8 mouse cellular contexts compared by ENCODE assay signal in the genomic region with DNA sequence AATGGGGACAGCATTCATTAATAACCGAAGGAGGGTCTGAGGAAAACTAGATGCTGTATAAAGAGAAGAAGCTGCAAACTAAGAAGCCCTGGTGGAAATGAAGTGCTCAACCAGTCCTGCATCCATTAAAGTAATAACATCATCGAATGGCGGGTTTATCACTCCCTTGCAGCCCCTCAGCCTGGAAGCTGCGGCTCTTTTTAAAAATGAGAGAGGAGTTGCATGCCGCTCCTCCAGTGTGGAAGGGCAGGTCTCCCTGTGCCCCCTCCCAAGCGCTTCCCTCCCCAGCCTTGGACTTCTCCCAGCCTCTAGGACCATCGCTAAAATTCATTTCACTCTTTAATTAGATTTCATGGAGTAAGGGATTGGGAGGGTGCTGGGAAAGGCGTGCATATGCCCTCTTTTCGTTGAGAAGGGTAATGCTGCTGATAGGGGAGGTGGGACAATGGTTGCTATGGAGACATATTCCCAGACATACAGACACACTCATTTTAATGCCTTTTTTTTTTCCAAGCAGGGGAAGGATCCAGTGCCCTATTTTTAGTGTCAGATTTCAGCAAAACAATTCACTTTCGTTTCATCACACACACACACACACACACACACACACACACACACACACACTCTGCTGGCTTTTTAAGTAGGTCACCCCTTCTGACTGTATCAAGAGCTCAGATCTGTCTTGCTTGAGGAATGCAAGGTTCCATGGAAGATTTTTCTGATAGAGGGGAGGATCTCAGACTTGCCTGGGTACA. TPM values are rescaled to one million over a fixed set of nuclear protein-coding genes. Genes with fewer than 3 reads are reported as not detected.
DNase-seq lines count a peak whose midpoint lies in the region; ATAC-seq lines count a peak whose summit lies in the region.

No protein-coding gene starts in this region.

- no peaks in the 10 kb centered on the region for H3K9me3 ChIP-seq in heart, embryonic 13.5 days
- no peaks in the 10 kb centered on the region for H3K9me3 ChIP-seq in forebrain, embryonic 14.5 days (replicated peaks; ENCODE audit: control insufficient read depth, low read length)
- H3K9me3 ChIP-seq in neural tube, embryonic 14.5 days (ENCODE audit: control insufficient read depth, low read length), result no peaks in the 10 kb centered on the region

- intact Hi-C loops in heart, postnatal 10 days (cut with DNase I), result no loop called here

- no peak for ATAC-seq in heart, embryonic 13.5 days (ENCODE audit: extremely low read depth, insufficient number of reproducible peaks, low FRiP score, low TSS enrichment)
- ATAC-seq in forebrain, embryonic 14.5 days, result peak; percentile 89
- ATAC-seq in neural tube, embryonic 14.5 days (ENCODE audit: low read depth), result peak; percentile 88

- 46% methylated on average over 10 of the region's 10 CpGs for WGBS in heart, embryonic 13.5 days
- 29% methylated on average over 10 of the region's 10 CpGs for WGBS in forebrain, embryonic 14.5 days
- WGBS in neural tube, embryonic 14.5 days, result 20% methylated on average over 10 of the region's 10 CpGs

- H3K4me2 ChIP-seq in heart, embryonic 13.5 days, result peak overlapping the region; percentile 32
- peak overlapping the region; percentile 29; the same call in 1 of the 2 replicates for H3K4me2 ChIP-seq in forebrain, embryonic 14.5 days (ENCODE audit: low read length)
- peak overlapping the region; percentile 43 for H3K4me2 ChIP-seq in neural tube, embryonic 14.5 days (ENCODE audit: low read depth, low read length)

- no peaks in the 10 kb centered on the region for H3K27me3 ChIP-seq in heart, embryonic 13.5 days (replicated peaks)
- H3K27me3 ChIP-seq in forebrain, embryonic 14.5 days (replicated peaks; ENCODE audit: control insufficient read depth, insufficient read depth, low read length), result no peaks in the 10 kb centered on the region
- no peaks in the 10 kb centered on the region for H3K27me3 ChIP-seq in neural tube, embryonic 14.5 days (ENCODE audit: control insufficient read depth, insufficient read depth, low read length)

- no peaks in the 10 kb centered on the region for H3K36me3 ChIP-seq in heart, embryonic 13.5 days
- no peaks in the 10 kb centered on the region for H3K36me3 ChIP-seq in forebrain, embryonic 14.5 days (ENCODE audit: control insufficient read depth, insufficient read depth, low read length)
- H3K36me3 ChIP-seq in neural tube, embryonic 14.5 days (ENCODE audit: control insufficient read depth, insufficient read depth, low read length), result no peaks in the 10 kb centered on the region

- peaks cover 8% of the 10 kb centered on the region for H3K4me1 ChIP-seq in heart, embryonic 13.5 days
- peaks cover 4% of the 10 kb centered on the region; the same call in 1 of the 2 replicates for H3K4me1 ChIP-seq in forebrain, embryonic 14.5 days (ENCODE audit: control insufficient read depth, insufficient read depth, low read length)
- peaks cover 12% of the 10 kb centered on the region; the same call in 1 of the 2 replicates for H3K4me1 ChIP-seq in neural tube, embryonic 14.5 days (ENCODE audit: control insufficient read depth, insufficient read depth, low read length)

- H3K4me3 ChIP-seq in heart, embryonic 13.5 days, result no peak overlapping the region
- no peak overlapping the region for H3K4me3 ChIP-seq in forebrain, embryonic 14.5 days (ENCODE audit: low read depth, low read length)
- H3K4me3 ChIP-seq in neural tube, embryonic 14.5 days (ENCODE audit: low read depth, low read length), result no peak overlapping the region

- no peak overlapping the region for H3K27ac ChIP-seq in heart, embryonic 13.5 days (replicated peaks)
- H3K27ac ChIP-seq in forebrain, embryonic 14.5 days (ENCODE audit: low read depth, low read length), result peak overlapping the region; percentile 49
- H3K27ac ChIP-seq in neural tube, embryonic 14.5 days (ENCODE audit: low read depth, low read length), result peak overlapping the region; percentile 82

- no peak overlapping the region for H3K9ac ChIP-seq in heart, embryonic 13.5 days
- H3K9ac ChIP-seq in forebrain, embryonic 14.5 days (ENCODE audit: low read length), result peak overlapping the region; percentile 6; the same call in 1 of the 2 replicates
- 0 out of 2 replicates have a peak overlapping the region, but pooled peaks have one; percentile 32 for H3K9ac ChIP-seq in neural tube, embryonic 14.5 days (replicated peaks; ENCODE audit: low read depth, low read length)

- no peak for DNase-seq in heart, postnatal 10 days
- peak; percentile 68 for DNase-seq in adrenal gland, adult 2 months
- DNase-seq in forebrain, embryonic 14.5 days (ENCODE audit: low spot score), result peak; percentile 81
- peak; percentile 64 for DNase-seq in left cerebral cortex, adult 11 months (ENCODE audit: low spot score)
- DNase-seq in natural killer cell, adult 2 months (ENCODE audit: low spot score in 2 of 2), result no peak
- no peak for DNase-seq in spleen, adult 18-20 months

RNA-seq across cellular contexts. Expression of gene Ptgfrn, which starts 35.4 kb away (rescaled TPM):
- 5.1 and 6.8 TPM in 2 replicates for polyA plus RNA-seq in heart, embryonic 13.5 days (2015; fragmentation: Nextera tagmentation; extraction: Ambion mirVana)
- total RNA-seq in heart, postnatal 10 days (2021), result 10 to 100 TPM; 71.5 to 74.7 TPM
- 10 to 100 TPM; 29.1 to 48.4 TPM for total RNA-seq in adrenal gland, adult 2 months (2021)
- polyA plus RNA-seq in adrenal gland, adult 2 months (2012; rRNA removed), result 13.5 and 16.5 TPM in 2 replicates
- polyA plus RNA-seq in forebrain, embryonic 14.5 days (2014; fragmentation: Nextera tagmentation; extraction: Ambion mirVana), result 3.4 and 4.5 TPM in 2 replicates
- 4.4 and 4.7 TPM in 2 replicates for polyA plus RNA-seq in neural tube, embryonic 14.5 days (2014; fragmentation: Nextera tagmentation; extraction: Ambion mirVana)

Comparison
In these comparisons a context has a peak if more than half of its experiments do, and no peak if none do; other contexts are left out.
1. DNase-seq: peak in adrenal gland, adult 2 months (single experiment), forebrain, embryonic 14.5 days (single experiment) and left cerebral cortex, adult 11 months (single experiment); none in heart, postnatal 10 days (0 of 2), natural killer cell, adult 2 months (0 of 2) and spleen, adult 18-20 months (0 of 2).
2. Peak in every context shown above with its lines, with median percentiles within 50 percentile points of each other: H3K4me2 ChIP-seq.